Mouse (Mus musculus): ENCODE results near the gene Tns3. TPM values are rescaled to one million over a fixed set of nuclear protein-coding genes. Genes with fewer than 3 reads are reported as not detected.
A peak's percentile ranks its signal among the peaks of the same experiment; 100 is the strongest.
"Not testable (repeated sequence)": the region's sequence is repeated elsewhere in the genome, so short reads cannot be mapped to it uniquely, and the experiment has no call there.

Gene Tns3
- total RNA-seq, 2 experiments from 2014 or later, result 43.4 to 59.0 TPM

DNA sequence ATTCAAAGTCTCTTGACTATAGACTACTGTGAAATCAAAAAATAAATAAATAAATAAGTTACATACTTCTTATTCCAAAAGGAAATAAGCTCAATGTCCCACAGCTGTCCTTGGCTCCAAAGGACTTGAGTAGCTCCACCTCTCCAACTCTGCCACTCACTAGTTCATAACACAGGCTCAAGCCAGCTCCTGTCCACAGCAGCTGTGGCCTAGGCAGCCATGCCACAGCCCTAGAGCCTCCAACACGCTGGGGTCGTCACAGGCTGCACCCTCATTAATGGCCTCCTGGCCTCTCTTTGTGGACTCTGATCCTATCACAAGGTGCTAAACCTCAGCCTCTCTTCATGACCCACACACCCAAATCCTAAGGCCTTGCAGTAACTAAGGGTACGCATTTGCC lies 18.7 kb downstream of the Tns3 start:
- DNase-seq, result no peak

- DNase-seq, result no peak
Observed at GRCm38 (mm10) chr11:8644272-8644671, 20.1 kb downstream of the Tns3 start.

- no peak for DNase-seq
Observed at GRCm38 (mm10) chr11:8641634-8642277, 22.6 kb downstream of the Tns3 start.

DNA sequence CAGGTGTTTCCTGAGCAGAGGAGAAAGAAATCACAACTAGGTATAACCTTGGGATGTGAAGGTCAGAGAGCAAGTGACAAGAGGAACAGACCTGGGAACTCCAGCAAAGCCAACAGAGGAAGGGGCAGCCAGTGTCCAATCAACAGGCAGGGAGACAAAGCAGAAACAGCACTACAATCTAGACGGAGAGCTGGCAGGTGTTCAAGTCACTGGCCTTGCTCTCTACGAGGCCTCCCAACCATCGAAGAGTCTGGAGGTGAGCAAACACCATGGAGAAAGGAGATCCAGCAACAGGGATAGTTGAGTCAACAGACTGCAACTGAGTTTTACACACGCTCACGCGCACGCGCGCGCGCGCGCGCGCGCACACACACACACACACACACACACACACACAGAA lies 24.6 kb downstream of the Tns3 start:
- DNase-seq, result no peak

GRCm38 (mm10) chr11:8639007-8639718 lies 25.2 kb downstream of the Tns3 start:
- no peak for DNase-seq

GRCm38 (mm10) chr11:8637469-8638447 lies 26.6 kb downstream of the Tns3 start:
- no peak for DNase-seq

GRCm38 (mm10) chr11:8636680-8637079 lies 27.7 kb downstream of the Tns3 start:
- no peak for DNase-seq

- DNase-seq, result no peak
Observed at GRCm38 (mm10) chr11:8635778-8636177, 28.6 kb downstream of the Tns3 start.

DNA sequence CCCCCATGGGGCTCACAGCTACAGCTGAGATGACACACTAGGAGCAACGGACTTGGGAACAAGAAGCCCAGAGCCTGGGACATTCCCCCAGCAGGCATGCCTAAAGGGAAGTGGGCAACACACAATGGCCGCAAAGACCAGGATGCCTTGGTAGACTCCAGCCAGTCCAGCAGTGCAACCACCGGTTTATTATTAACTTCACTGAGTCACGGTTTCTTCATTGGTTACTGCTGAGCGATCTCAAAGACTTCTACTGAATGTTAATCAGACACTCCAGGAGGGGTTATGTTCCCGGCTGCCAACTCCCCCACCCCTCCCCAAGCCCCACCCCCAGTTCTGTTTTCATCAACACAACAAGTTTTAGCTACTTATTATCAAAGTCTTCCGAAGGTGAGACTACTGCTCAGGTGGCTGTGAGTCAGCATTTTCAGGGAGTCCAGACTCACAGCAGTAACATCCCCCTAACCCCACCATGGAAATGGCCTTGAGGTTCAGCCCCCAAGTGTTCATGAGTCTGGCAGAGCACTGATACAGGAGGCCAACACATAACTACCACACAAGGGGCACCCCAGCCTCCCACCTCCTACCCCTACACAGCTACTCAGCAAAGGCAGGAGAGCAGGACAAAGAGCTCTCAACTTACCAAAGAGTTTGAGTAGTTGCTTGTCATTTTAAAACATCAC lies 29.5 kb downstream of the Tns3 start:
- no peak for DNase-seq

DNA sequence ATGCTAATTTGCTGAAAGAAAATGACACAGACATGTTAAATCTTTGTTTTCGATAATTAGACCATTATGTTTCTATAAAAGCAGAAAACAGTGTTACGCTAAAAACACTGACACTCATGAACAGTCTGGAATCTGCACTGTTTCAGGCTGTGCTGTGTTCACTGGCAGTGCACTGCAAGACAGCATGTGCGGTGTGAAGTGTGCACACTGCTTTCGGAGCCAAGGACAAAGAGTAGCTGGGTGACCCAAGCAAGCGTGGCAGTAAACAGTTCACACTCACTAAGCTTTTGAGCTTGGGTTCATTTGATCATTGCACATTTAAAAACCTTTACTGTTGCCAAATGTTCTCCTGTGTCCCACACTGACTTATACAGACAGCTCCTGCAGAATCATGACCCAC lies 32.2 kb downstream of the Tns3 start:
- DNase-seq, result no peak

DNA sequence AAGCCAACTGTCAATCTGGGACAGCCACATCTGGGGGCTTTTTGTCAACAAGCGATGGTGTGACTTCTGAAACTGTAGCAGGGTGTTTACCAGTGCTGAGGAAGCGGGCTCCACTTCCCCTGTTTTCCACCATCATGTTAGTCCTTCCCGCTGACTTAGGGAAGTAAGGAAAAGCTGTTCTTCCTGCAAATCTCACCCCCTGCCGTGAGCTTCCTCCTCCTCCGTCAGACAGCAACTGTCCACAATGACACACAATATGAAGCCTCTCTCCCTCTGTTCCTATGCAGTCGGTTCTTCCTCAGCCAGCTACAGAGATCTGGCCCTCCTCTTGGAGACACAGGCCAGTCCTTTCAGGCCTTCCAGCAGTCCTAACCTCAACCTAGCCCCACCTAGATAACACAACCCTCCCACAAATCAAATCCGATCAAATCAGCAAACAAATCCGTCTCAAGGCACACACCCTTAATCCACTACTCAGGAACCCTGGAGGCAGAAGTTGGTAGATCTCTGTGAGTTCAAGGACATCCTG lies 34.4 kb downstream of the Tns3 start:
- DNase-seq, result no peak

- no peak for DNase-seq
Observed at GRCm38 (mm10) chr11:8629326-8629725, 35.0 kb downstream of the Tns3 start.

DNA sequence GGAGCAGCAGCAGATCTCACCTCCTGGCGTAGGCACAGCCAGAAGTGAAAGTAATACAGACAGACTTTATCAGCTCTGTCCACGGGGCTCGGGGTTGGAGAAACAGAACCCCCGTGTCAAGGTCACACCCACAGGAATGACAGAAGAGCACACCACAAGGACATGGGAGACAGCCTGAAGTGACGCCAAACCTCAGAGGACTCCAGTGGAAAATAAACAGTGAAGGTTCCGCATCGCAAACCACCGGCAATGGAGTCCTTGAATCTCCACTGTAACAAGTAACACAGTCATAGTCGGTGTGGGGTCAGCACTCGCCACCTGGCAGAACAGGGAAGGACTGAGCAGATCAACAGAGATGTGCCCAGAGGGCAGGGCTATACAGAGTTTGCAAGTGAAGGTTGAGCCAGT lies 35.5 kb downstream of the Tns3 start:
- no peak for DNase-seq

DNA sequence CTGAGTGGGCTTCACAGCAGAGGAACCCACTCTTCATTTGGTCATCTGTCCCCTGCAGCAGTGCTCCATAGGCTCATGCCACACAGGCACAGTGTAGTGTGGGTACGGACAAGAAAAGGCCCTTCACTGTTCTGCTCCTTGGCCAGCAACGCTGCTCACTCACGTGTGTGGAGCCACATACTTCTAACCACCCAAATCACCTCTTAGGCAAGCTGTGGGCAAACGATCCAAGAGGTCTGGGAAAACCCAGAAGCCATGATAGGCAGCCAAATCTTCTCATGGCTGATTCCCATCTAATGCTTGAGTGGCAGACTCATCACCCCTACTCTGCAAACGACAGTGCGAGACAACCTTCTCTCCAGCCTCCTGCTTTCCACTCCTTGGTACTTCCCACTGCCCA lies 37.2 kb downstream of the Tns3 start:
- DNase-seq, result no peak

DNA sequence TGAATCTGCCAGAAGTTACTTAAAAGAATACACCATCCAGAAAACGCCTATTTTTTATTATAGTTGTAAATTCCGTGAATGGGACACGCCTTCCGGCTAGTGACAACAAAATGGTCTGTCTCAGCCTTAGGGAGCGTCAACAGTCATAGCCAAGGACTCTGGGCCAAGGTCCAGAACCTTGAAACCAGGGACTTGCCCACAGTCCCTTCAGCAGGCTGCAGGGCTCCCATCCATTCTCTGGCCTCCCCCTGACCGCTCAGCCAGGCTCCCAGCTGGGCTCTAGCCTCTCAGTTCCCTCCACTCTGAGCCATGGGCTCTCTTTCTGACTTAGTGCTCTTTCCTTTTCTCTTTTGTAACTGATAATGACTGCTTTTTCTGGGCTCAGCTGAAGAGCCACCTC lies 37.6 kb downstream of the Tns3 start:
- DNase-seq, result no peak

GRCm38 (mm10) chr11:8625915-8626604 lies 38.3 kb downstream of the Tns3 start:
- DNase-seq, result no peak

- DNase-seq, result no peak
Observed at GRCm38 (mm10) chr11:8625451-8625850, 38.9 kb downstream of the Tns3 start.

- DNase-seq, result peak; percentile 48 to 52
Observed at GRCm38 (mm10) chr11:8624179-8624886, 40.0 kb downstream of the Tns3 start.

GRCm38 (mm10) chr11:8623852-8624178 lies 40.5 kb downstream of the Tns3 start:
- no peak for DNase-seq

GRCm38 (mm10) chr11:8622668-8623067 lies 41.7 kb downstream of the Tns3 start:
- no peak for DNase-seq

- not testable (repeated sequence) for DNase-seq
Observed at GRCm38 (mm10) chr11:8619111-8619510, 45.2 kb downstream of the Tns3 start.

Data from layer of hippocampus, postnatal 36 days (tissue).